Mouse (Mus musculus): ENCODE measurements at regions not wholly inside any gene's neighbourhood (a gene's known extent, or its start where the extent isn't known, plus 50 kb on each side); places are given as distances from the start of the nearest gene placed in this dataset.

GRCm38 (mm10) chr13:101229861-101230260 lies 396.6 kb upstream of the Slc30a5 start:
- Histone ChIP-seq H3K4me3 (no peak overlapping the region), H3K27ac (no peak overlapping the region)
- no peak for DNase-seq (ENCODE audit: low spot score in 2 of 2)
- 0 out of 2 replicates have a peak, but pooled peaks have one; percentile 10 for TF ChIP-seq CTCF (conservative IDR thresholded peaks at IDR 0.05)

- no peak for DNase-seq (ENCODE audit: low spot score in 2 of 2)
- TF ChIP-seq CTCF (conservative IDR thresholded peaks at IDR 0.05) = no peak
- Histone ChIP-seq H3K4me3 (no peak overlapping the region), H3K27ac (no peak overlapping the region)
Observed at GRCm38 (mm10) chr13:101225366-101225765, 392.1 kb upstream of the Slc30a5 start.

GRCm38 (mm10) chr13:101221331-101222043 lies 388.3 kb upstream of the Slc30a5 start:
- Histone ChIP-seq H3K27ac (peak overlapping the region; percentile 43), H3K4me3 (no peak overlapping the region)
- TF ChIP-seq CTCF (conservative IDR thresholded peaks at IDR 0.05) = no peak
- no peak for DNase-seq (ENCODE audit: low spot score in 2 of 2)

GRCm38 (mm10) chr13:101219568-101219967 lies 386.3 kb upstream of the Slc30a5 start:
- Histone ChIP-seq H3K4me3 (no peak overlapping the region), H3K27ac (peak overlapping the region; percentile 46; the same call in 1 of the 2 replicates)
- no peak for DNase-seq (ENCODE audit: low spot score in 2 of 2)
- no peak for TF ChIP-seq CTCF (conservative IDR thresholded peaks at IDR 0.05)

- Histone ChIP-seq H3K4me3 (no peak overlapping the region), H3K27ac (no peak overlapping the region)
- no peak for TF ChIP-seq CTCF (conservative IDR thresholded peaks at IDR 0.05)
- DNase-seq (ENCODE audit: low spot score in 2 of 2) = no peak
Observed at GRCm38 (mm10) chr13:101216897-101217480, 383.8 kb upstream of the Slc30a5 start.

- no peak for DNase-seq (ENCODE audit: low spot score in 2 of 2)
- TF ChIP-seq CTCF (conservative IDR thresholded peaks at IDR 0.05) = no peak
- Histone ChIP-seq H3K27ac (no peak overlapping the region), H3K4me3 (no peak overlapping the region)
Observed at GRCm38 (mm10) chr13:101216421-101216820, 383.2 kb upstream of the Slc30a5 start.

GRCm38 (mm10) chr13:101215792-101216221 lies 382.6 kb upstream of the Slc30a5 start:
- Histone ChIP-seq H3K4me3 (no peak overlapping the region), H3K27ac (no peak overlapping the region)
- no peak for DNase-seq (ENCODE audit: low spot score in 2 of 2)
- no peak for TF ChIP-seq CTCF (conservative IDR thresholded peaks at IDR 0.05)

- no peak for DNase-seq (ENCODE audit: low spot score in 2 of 2)
- H3K4me3 ChIP-seq = no peak overlapping the region
- no peak overlapping the region for H3K27ac ChIP-seq
- TF ChIP-seq CTCF (conservative IDR thresholded peaks at IDR 0.05) = no peak
Observed at GRCm38 (mm10) chr13:101215131-101215641, 382.0 kb upstream of the Slc30a5 start.

- H3K27ac ChIP-seq = no peak overlapping the region
- no peak for TF ChIP-seq CTCF (conservative IDR thresholded peaks at IDR 0.05)
- H3K4me3 ChIP-seq = no peak overlapping the region
- no peak for DNase-seq (ENCODE audit: low spot score in 2 of 2)
Observed at GRCm38 (mm10) chr13:101214094-101214493, 380.9 kb upstream of the Slc30a5 start.

GRCm38 (mm10) chr13:101213121-101213916 lies 380.1 kb upstream of the Slc30a5 start:
- no peak overlapping the region for H3K4me3 ChIP-seq
- no peak overlapping the region for H3K27ac ChIP-seq
- no peak for DNase-seq (ENCODE audit: low spot score in 2 of 2)
- no peak for TF ChIP-seq CTCF (conservative IDR thresholded peaks at IDR 0.05)

- no peak overlapping the region for H3K27ac ChIP-seq
- no peak for DNase-seq (ENCODE audit: low spot score in 2 of 2)
Observed at GRCm38 (mm10) chr13:101212341-101212895, 379.2 kb upstream of the Slc30a5 start.

GRCm38 (mm10) chr13:101208788-101209187 lies 375.6 kb upstream of the Slc30a5 start:
- DNase-seq (ENCODE audit: low spot score in 2 of 2) = no peak
- no peak for TF ChIP-seq CTCF (conservative IDR thresholded peaks at IDR 0.05)
- no peak overlapping the region for H3K27ac ChIP-seq
- no peak overlapping the region for H3K4me3 ChIP-seq

More at GRCm38 (mm10) chr13:101212341-101212895, 379.2 kb upstream of the Slc30a5 start:
- H3K4me3 ChIP-seq = no peak overlapping the region
- no peak for TF ChIP-seq CTCF (conservative IDR thresholded peaks at IDR 0.05)

- TF ChIP-seq CTCF (conservative IDR thresholded peaks at IDR 0.05) = no peak
- no peak overlapping the region for H3K4me3 ChIP-seq
- no peak for DNase-seq (ENCODE audit: low spot score in 2 of 2)
- H3K27ac ChIP-seq = no peak overlapping the region
Observed at GRCm38 (mm10) chr13:101203463-101203862, 370.2 kb upstream of the Slc30a5 start.
